Mouse (Mus musculus) C2C12 (cell line): Measurements from ENCODE around the gene Hyal2.

Experiments used
- CTCF ChIP-seq: IDR thresholded peaks from one replicate; pipeline ENCODE4 v1.5.1; 2011; ENCODE audit not compliant: control insufficient read depth, insufficient read depth, insufficient read length
- MAX ChIP-seq: IDR thresholded peaks from one replicate; pipeline ENCODE4 v1.6.1; 2011; ENCODE audit warnings: mild to moderate bottlenecking, control low read depth
- USF1 ChIP-seq: IDR thresholded peaks from one replicate; pipeline ENCODE4 v1.6.1; 2011; ENCODE audit warnings: low read depth, mild to moderate bottlenecking, control low read depth, moderate library complexity

DNA sequence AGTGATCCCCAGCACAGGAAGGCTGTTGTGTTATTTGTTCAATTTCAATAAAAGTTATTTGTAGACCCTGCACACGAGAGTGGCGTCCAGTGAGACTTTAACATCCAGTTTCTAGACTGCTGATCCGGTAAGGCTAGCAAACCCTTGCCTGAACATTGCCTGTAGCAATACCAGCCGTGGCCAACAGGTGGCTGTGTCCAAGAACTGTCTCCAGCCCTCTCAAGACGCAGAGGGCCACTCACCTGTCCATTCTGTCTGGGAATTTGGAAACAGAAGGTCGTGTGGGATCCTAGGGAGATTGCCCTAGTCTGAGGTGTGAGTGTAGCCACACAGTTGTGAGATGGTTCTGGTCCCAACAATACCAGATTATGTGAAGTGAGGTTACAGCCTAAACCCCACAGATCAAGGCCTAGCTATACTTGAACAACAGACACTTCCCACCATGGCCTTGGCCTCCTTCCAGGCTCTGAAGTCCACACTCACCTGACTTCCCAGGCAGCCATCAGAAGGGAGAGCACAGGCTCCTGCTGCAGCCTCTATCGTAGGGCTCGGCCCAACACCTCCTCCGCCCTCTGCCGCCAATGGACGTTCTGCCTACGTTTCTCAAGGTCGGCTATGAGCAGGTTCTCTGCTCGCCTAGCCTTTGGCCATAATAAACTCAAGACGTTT lies 1.6 kb upstream of the Hyal2 start:
- TF ChIP-seq USF1 (no peak), CTCF (peak; percentile 24), MAX (no peak)
